Mouse (Mus musculus) bone marrow macrophage, adult 2 months (primary cell): Measurements from ENCODE around the gene Pou2f3. TPM values are rescaled to one million over a fixed set of nuclear protein-coding genes. Genes with fewer than 3 reads are reported as not detected.

Source experiments
- H3K27ac ChIP-seq: 2 replicates; pipeline ENCODE4 v1.5.1; 2012; ENCODE audit warnings: low read depth, low read length; ENCODE audit not compliant: insufficient read depth
- H3K4me1 ChIP-seq: 2 replicates; pipeline ENCODE4 v1.6.1; 2012; ENCODE audit warnings: low read length; ENCODE audit not compliant: control insufficient read depth, insufficient read depth
- H3K4me3 ChIP-seq: 2 replicates; pipeline ENCODE4 v1.5.1; 2012; ENCODE audit warnings: mild to moderate bottlenecking, low read length, moderate library complexity; ENCODE audit not compliant: insufficient read depth
- CTCF ChIP-seq: IDR thresholded peaks from 2 replicates; pipeline ENCODE4 v1.5.1; 2012; ENCODE audit warnings: low read depth, mild to moderate bottlenecking, low read length, moderate library complexity
- POLR2A ChIP-seq: IDR thresholded peaks from 2 replicates; pipeline ENCODE4 v1.6.1; 2012; ENCODE audit warnings: mild to moderate bottlenecking, low read depth, low read length, borderline replicate concordance
- polyA plus RNA-seq: library from polyadenylated mRNA; stranded (reverse); fragments of >200 nt; gene quantifications from 2 replicates; pipeline ENCODE4 v1.2.4, GENCODE M21; 2012; ENCODE audit not compliant: missing spikeins, insufficient read depth, insufficient read length

Gene Pou2f3
- polyA plus RNA-seq, 1 experiment = not detected

DNA sequence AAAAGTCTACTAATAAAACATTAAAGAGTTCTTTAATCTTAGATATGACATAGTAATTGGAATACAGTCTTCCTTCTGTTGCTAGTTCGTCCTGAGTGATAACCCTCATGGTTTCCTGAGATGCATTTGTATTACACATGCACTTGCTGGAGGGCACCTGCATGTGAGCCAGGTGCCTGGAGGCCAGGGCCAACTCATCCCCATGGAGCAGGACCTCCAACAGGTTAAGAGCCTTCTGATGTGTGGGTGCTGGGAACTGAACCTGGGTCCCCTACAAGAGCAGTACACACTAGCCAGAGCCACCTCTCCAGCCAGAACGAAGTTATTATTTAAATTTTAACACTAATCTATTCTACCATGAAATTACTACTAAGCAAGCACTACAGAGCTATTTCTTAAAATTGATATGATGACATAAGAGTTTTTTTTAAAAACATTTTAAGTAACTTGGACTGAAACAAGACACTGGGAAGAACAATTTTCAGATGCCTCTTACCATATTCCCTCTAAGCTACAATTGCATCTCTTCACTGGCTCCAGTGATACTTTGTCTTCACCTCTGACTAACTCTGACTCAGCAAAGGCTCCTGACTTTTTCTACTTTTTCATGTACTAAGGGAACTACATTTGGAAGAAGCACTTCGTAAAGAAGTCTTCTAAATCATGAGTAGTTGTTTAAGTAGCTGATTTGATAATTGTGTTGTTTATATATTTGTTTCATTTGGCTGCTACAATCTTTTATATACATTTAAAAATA is 112.2 kb downstream of the Pou2f3 start:
- Histone ChIP-seq H3K4me1 (peaks cover 3% of the 10 kb centered on the region; the same call in 1 of the 2 replicates), H3K4me3 (no peak overlapping the region), H3K27ac (no peak overlapping the region)
- TF ChIP-seq POLR2A (no peak), CTCF (no peak)

GRCm38 (mm10) chr9:43096337-43096736 is 113.8 kb downstream of the Pou2f3 start:
- no peak overlapping the region for H3K4me3 ChIP-seq
- H3K4me1 ChIP-seq = peaks cover 3% of the 10 kb centered on the region; the same call in 1 of the 2 replicates
- no peak overlapping the region for H3K27ac ChIP-seq
- TF ChIP-seq CTCF (no peak), POLR2A (no peak)

DNA sequence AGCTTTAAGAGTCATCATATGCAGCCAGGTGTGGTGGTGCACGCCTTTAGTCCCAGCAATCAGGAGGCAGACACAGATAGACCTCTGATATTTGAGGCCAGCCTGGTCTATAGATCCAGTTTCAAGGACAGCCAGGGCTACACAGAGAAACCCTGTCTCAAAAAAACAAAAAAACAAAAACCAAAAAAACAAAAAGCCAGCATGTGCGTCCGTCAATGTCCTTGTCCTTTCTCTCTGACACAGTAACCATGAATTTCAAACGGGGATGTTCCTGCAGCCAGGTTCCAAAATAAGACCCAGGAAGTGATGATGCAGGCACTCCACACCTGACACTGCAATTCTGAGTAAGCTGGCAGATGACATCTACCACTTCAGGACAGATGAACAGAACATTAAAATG is 115.3 kb downstream of the Pou2f3 start:
- TF ChIP-seq POLR2A = no peak
- TF ChIP-seq CTCF = no peak
- H3K27ac ChIP-seq = no peak overlapping the region
- H3K4me1 ChIP-seq = peaks cover 5% of the 10 kb centered on the region
- H3K4me3 ChIP-seq = no peak overlapping the region

DNA sequence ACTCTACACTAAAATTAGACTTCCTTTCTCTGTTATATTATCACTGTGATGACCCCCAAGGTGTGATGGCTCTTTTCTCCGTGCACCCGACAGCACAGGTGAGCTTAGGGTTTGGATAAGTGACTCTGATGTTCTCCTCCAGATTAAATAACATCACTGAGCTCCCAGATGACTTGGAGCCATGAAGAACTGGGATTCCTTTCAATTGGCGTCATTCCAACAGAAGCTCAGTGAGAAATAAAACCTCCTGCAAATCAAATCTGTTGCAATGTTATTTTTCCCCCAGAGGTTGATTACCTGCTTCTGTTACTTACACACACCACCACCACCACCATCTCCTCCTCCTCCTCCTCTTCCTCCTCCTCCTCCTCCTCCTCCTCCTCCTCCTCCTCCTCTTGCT is 116.4 kb downstream of the Pou2f3 start:
- Histone ChIP-seq H3K4me3 (no peak overlapping the region), H3K27ac (no peak overlapping the region), H3K4me1 (peaks cover 5% of the 10 kb centered on the region)
- no peak for TF ChIP-seq CTCF
- no peak for TF ChIP-seq POLR2A

- H3K27ac ChIP-seq = no peak overlapping the region
Observed at GRCm38 (mm10) chr9:43085686-43086285, 124.4 kb downstream of the Pou2f3 start.

GRCm38 (mm10) chr9:43084496-43085362 is 125.4 kb downstream of the Pou2f3 start:
- Histone ChIP-seq H3K27ac (no peak overlapping the region), H3K4me1 (no peaks in the 10 kb centered on the region), H3K4me3 (no peak overlapping the region)
- TF ChIP-seq POLR2A = no peak
- TF ChIP-seq CTCF = no peak

More at GRCm38 (mm10) chr9:43085686-43086285, 124.4 kb downstream of the Pou2f3 start:
- no peak for TF ChIP-seq POLR2A
- TF ChIP-seq CTCF = no peak
- Histone ChIP-seq H3K4me1 (peaks cover 2% of the 10 kb centered on the region), H3K4me3 (no peak overlapping the region)

GRCm38 (mm10) chr9:43083441-43084055 is 126.6 kb downstream of the Pou2f3 start:
- no peak overlapping the region for H3K4me3 ChIP-seq
- H3K4me1 ChIP-seq = no peaks in the 10 kb centered on the region
- TF ChIP-seq POLR2A (no peak), CTCF (no peak)
- no peak overlapping the region for H3K27ac ChIP-seq

GRCm38 (mm10) chr9:43078711-43079110 is 131.5 kb downstream of the Pou2f3 start:
- no peak overlapping the region for H3K4me3 ChIP-seq
- H3K4me1 ChIP-seq = no peaks in the 10 kb centered on the region
- no peak for TF ChIP-seq CTCF
- no peak for TF ChIP-seq POLR2A
- H3K27ac ChIP-seq = no peak overlapping the region

GRCm38 (mm10) chr9:43076163-43076562 is 134.0 kb downstream of the Pou2f3 start:
- no peak overlapping the region for H3K27ac ChIP-seq
- TF ChIP-seq CTCF = no peak
- TF ChIP-seq POLR2A = no peak
- no peaks in the 10 kb centered on the region for H3K4me1 ChIP-seq
- no peak overlapping the region for H3K4me3 ChIP-seq
